Mouse (Mus musculus): Measurements from ENCODE around the gene Sorbs1. TPM values are rescaled to one million over a fixed set of nuclear protein-coding genes. Genes with fewer than 3 reads are reported as not detected.

The Sorbs1 gene
- total RNA-seq, 2 experiments from 2014 or later: 158 to 227 TPM

DNA sequence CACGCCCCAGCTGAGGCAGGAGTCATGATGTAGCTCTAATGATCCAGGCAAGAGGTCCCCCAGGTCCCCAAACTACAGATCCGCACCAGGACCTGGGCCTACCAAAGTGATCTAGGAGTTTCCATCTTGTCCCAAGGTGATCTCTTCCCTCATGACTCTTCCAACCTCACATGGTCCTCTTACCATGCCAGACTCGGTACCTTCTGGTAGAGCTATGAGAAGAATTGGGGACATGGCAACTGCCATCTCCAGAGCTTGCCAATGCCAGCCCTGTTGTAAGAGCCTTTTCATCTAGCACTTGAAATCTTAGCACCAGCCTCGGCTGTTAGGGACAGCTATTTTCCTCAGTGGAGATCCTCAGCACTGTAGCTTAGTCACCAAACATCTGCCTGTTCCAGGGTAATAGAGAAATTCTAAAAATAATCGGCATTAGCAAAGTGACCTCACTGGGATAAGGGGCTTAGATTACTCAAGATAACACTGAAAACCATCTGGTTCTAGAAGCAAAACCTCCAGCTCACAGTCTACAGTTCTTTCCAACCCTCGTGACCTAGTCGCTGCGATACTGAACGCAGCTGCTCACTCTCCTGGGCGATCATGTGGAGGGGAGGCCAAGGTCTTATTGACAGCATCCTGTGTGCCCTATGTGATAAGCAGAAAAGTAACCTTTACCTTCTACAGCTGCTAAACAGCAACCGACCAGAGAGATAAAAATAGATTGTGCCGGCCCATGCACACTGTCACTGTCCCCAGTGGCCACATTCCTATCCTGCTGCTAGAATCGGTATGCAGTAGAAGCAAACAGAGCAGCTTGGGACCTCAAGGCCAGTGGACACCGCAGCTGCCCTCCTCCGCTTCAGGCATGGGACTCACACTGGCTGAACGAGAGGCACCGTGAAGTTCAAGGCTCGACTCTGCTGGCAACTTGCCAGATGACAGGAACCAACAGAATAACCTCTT lies 143.4 kb downstream of the Sorbs1 start:
- Histone ChIP-seq H3K27ac (peak overlapping the region; percentile 91), H3K4me3 (peak overlapping the region; percentile 31)
- intact Hi-C loops (cut with DNase I): no loop called here
- TF ChIP-seq CTCF (IDR thresholded peaks at IDR 0.05): peak; percentile 50
- peak; percentile 72 for DNase-seq

DNA sequence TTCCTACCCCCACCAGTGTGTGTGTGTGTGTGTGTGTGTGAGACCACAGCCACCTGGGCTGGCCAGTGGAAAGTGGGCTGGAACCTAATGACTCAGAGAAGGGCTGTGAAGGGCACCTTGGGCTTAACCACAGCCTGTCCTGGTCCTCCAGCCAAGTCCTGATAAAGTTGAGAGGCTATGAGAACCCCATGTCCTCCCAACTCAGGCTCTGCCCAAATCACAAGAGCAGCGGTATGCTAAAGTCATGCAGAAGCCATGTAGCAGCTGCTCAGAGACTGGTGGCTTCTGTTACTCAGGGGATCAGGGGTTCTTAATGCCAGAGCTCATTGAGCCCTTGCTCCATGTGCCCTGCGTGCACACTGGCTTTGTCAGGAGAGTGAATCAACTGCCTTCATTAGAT lies 145.1 kb downstream of the Sorbs1 start:
- DNase-seq: peak; percentile 51
- peak overlapping the region; percentile 91 for H3K27ac ChIP-seq
- no peak overlapping the region for H3K4me3 ChIP-seq
- intact Hi-C loops (cut with DNase I): no loop called here
- no peak for TF ChIP-seq CTCF (IDR thresholded peaks at IDR 0.05)

DNA sequence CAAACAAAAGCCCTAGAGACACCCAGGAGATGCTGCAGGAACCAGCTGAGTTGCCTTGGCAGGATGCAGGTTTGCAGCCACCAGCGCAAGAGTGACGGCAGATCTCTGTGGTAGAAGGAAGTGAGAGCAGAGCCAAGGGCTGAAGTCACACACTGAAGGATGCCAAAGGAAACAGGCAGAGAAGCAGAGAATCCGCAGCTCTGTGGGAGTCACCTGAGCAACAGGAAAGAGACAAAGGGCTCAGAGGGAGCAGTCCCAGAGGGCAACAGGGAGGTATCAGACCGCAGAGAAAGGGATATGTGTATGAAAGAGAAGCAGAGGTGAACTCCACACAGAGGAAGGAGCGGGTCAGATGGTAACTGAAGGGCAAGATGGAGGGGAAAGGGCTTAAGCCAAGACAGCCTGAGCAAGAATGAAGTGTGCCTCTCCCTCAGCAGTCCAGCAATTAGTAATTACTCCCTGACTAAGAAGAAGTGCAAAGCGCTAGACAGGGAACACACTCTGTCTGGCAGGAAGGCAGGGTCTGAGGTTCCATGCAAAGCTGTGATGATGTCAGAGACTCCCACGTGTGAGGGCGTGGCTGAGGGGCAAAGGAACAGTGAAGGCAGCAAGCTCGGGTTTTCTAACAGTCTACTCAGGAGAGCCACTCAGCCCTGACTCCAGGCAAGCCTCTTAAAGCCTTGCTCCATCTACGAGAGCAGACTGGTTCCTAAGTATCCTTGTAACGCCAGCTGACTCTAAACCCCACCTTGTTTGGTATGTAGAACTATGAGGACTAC lies 147.2 kb downstream of the Sorbs1 start:
- intact Hi-C loops (cut with DNase I): no loop called here
- peak; percentile 63 for DNase-seq
- Histone ChIP-seq H3K4me3 (peak overlapping the region; percentile 37), H3K27ac (peak overlapping the region; percentile 73)
- no peak for TF ChIP-seq CTCF (IDR thresholded peaks at IDR 0.05)

DNA sequence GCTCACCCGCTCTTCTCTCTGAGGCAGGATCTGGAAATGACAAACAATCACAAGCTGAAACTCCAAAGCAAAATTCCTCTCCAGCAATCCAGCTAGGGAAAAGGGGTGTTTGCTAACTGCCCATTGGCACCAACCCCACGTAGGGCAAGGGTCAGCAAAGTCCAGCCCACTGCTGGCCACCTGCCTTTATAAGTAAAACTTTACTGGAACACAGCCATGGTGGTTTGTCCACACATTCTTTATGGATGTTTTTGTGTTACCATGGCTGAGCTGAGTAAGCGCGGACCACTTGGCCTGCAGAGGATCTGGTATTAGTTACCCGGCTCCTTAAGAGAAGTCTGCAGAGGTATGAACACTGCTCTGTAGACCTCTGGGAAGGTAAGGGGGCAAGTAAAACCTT lies 148.4 kb downstream of the Sorbs1 start:
- Histone ChIP-seq H3K4me3 (no peak overlapping the region), H3K27ac (peak overlapping the region; percentile 73)
- DNase-seq: no peak
- TF ChIP-seq CTCF (IDR thresholded peaks at IDR 0.05): no peak
- intact Hi-C loops (cut with DNase I): no loop called here

DNA sequence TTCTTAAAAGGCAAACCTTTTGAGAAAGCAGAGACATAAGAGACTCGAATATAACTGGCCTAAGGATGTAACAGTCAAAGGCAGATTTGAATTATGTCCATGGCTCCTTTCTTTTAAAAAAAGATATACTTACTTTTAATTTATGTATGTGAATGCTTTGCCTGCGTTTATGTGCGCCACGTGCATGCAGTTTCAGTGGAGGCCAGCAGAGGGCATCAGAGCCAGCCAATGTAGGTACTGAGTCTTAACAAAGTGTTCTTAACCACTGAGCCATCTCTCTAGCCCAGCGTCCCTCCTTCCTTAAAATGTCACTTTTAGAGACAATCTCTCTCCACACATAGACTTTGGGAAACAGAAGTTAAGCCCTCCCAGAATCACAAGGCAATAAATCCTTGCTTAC lies 150.1 kb downstream of the Sorbs1 start:
- TF ChIP-seq CTCF (IDR thresholded peaks at IDR 0.05): peak; percentile 49
- H3K27ac ChIP-seq: no peak overlapping the region
- intact Hi-C loops (cut with DNase I): no loop called here
- no peak for DNase-seq
- H3K4me3 ChIP-seq: no peak overlapping the region

DNA sequence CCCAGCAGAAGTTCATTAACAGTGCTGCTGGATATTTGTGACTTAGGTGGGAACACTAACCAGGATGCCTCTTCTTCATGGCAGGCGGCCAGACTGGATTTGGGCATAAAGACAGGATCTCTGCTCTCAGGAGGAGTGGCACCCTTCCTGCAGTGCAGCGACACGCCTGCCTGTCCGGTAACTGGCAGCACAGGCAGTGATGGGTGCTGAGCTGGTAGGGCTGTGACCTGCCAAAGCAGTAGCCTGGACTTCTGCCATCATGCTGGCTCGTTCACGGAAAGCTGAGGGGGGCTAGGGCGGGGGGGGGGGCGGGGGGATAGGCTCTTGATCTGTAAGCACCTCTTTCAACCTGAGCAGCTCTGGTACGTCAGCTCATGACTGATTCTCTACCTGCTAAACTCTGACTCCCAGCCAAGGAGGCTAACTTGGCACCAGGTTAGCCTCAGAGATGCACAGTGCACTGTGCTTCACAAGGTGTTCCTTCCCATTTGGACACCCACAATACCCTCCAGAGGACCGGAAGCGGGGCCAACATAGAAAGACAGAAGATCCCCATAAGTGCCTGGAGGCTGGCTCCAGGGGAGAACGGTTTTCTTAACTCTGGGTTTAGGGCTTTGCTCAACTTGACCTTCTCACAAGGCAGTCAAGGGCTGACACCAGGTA lies 151.2 kb downstream of the Sorbs1 start:
- intact Hi-C loops (cut with DNase I): no loop called here
- TF ChIP-seq CTCF (IDR thresholded peaks at IDR 0.05): no peak
- DNase-seq: peak; percentile 69
- Histone ChIP-seq H3K4me3 (no peak overlapping the region), H3K27ac (peak overlapping the region; percentile 40)

DNA sequence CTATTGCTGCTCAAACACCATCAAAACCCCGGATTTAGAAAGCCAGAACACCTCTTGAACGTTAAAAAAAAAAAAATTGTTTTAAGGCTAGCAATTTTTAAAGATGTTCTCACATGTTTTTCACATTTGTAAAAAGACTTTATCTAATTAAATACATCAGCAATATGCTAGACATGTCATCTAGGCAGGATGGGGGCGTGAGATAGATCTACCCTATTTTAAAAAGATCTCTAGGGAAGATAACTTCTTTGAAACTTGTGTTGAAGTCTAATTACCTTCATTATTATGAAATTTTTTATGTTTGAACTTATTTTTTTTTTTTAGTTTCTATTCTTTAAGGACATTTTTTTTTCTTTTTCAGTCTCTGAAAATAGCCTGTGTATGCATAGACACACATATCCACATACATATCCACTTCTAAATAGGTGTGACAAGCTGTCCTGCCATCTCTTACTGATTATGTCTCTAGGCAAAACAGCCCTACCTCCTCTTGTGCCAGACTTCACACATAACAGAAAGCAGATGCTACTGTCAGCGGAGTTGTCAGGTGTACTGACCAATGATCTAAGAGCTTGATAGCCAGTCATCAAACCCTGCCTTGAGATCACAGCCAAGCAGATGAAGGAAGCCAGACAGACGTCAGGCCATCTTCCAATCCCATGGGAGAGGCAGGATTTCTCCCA lies 153.7 kb downstream of the Sorbs1 start:
- intact Hi-C loops (cut with DNase I): no loop called here
- DNase-seq: no peak
- Histone ChIP-seq H3K4me3 (no peak overlapping the region), H3K27ac (no peak overlapping the region)
- TF ChIP-seq CTCF (IDR thresholded peaks at IDR 0.05): no peak

DNA sequence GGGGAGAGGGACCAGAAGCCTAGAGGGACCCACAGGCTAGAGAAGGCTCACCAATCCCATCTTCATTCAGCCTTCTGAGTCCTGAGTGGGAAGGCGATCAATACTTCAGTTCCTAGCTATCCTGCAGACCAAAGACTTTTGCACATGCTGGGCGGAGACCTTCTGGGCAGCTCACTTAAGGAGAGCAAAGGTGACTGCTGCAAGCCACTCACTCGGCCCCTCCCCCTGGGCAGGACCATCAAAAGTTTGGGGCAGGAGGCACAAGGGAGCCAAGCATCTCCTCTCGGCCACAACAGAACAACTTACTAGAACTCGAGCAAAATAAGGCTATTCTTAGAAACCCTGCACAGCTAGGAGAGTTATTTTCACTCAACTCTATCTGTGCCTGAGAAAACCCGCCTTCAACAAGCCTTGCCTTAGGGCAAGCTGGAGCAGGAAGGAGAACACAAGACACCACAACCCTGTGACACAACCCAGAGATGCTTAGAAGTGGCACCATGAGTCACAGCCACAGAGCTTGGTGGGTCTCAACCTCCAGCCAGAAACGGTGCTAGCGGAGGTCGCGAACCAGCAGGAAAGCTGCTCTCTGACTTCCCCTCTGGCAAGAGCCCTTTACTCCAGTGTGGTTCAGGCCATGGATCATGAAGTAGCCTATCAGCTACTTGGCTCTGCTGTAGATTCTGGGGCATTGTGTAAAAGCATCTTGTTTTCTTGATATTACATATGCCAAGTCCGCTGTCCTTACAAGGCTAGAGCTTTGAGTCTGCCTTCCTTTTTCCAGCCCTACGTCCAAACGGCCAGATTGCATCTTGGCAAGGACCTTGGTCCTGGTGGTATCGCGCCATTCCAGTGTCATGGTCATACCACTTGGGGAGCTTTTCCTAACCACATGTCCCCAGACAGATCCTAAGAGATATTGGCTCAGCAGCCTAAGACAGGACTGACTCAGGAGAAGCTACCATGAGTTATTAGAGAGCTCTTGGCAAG lies 156.8 kb downstream of the Sorbs1 start:
- peak; percentile 42 for DNase-seq
- TF ChIP-seq CTCF (IDR thresholded peaks at IDR 0.05): no peak
- Histone ChIP-seq H3K4me3 (peak overlapping the region; percentile 13; the same call in 1 of the 2 replicates), H3K27ac (peak overlapping the region; percentile 53)
- intact Hi-C loops (cut with DNase I): no loop called here

DNA sequence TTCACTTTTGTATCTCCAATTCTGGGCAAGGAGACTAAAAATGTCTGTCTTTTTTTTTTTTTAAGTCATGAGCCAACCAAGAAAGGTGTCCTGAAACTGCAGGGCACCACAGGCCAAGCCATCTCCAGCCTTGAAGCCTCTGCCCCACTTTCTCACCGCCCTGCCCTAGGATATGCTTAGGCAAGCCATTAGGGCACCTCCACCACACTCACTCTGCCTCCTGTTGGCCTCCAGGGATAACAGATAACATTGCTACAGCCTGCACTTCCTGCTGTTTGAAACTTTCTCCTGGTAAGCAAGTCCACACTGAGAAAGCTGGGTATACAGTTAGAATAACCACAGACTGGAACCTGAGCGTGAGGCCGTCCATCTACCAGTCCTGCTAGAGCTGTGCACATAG lies 158.5 kb downstream of the Sorbs1 start:
- Histone ChIP-seq H3K27ac (peak overlapping the region; percentile 53), H3K4me3 (no peak overlapping the region; the same call in 1 of the 2 replicates)
- DNase-seq: no peak
- intact Hi-C loops (cut with DNase I): no loop called here
- no peak for TF ChIP-seq CTCF (IDR thresholded peaks at IDR 0.05)

DNA sequence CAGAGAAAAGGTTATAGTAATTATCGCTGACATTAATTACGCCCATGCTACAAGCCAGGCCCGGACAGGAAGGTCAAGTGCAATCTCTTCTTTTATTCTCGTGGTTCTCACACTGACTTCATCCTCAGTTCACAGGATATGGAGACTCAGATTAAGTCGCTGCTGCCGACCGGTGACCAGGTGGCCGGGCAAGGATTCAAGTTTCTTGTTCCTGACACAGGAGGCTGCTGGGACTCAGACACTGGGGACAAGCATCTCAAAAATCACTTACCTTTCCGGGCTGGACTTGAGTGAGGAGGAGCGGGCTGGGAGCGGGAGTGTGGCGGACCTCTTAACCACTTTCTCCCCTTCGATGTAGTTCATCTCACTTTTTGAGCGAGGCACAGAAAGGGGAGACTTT lies 161.6 kb downstream of the Sorbs1 start:
- no peak overlapping the region for H3K27ac ChIP-seq
- intact Hi-C loops (cut with DNase I): no loop called here
- no peak for TF ChIP-seq CTCF (IDR thresholded peaks at IDR 0.05)
- H3K4me3 ChIP-seq: no peak overlapping the region
- no peak for DNase-seq

DNA sequence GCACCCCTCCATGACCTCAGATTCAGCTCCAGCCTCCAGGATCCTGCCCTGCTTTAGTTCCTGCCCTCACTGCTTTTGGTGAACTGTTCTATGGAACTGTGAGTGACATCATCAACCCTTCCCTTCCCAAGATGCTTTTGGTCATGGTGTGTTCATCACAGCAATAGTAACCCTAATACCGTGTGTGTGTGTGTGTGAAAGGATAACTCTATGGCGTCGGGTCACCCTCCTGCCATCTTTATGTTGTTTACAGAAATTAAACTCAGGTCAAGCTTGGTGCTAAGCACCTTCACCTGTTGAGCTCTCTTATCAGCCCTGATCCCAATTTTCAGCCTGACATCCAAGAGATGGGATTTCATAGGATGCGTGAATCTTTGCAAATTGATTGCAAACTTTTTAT lies 162.7 kb downstream of the Sorbs1 start:
- H3K4me3 ChIP-seq: no peak overlapping the region
- TF ChIP-seq CTCF (IDR thresholded peaks at IDR 0.05): no peak
- intact Hi-C loops (cut with DNase I): no loop called here
- DNase-seq: no peak
- no peak overlapping the region for H3K27ac ChIP-seq

Data from gastrocnemius, adult 2 months (tissue).